Mouse (Mus musculus): Measurements from ENCODE around the gene Zfp422. TPM values are rescaled to one million over a fixed set of nuclear protein-coding genes. Genes with fewer than 3 reads are reported as not detected.
"Not testable (repeated sequence)": the region's sequence is repeated elsewhere in the genome, so short reads cannot be mapped to it uniquely, and the experiment has no call there.

The Zfp422 gene
- total RNA-seq, 2 experiments from 2014 or later: 7.7 to 7.9 TPM

DNA sequence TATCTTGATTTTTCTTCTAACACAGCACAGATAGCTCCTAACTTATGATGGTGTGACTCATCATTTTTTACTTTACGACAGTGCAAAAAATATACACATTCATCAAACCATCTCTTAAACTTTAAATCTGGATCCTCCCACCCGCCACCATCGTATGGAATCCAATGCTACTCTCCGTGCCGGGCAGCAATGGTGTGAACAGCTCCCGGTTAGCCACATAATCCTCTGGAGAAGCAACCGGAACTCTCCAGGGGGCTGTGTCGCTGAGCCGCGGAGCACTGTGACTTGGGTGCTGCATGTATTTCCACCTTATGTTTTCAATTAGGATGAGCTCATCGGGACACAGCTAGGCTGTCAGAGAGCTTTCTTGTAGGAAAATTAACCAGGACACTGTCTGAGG lies 14.1 kb upstream of the Zfp422 start:
- H3K27ac ChIP-seq: peak overlapping the region; percentile 74
- intact Hi-C loops (cut with DNase I): no loop called here
- no peak for TF ChIP-seq CTCF (IDR thresholded peaks at IDR 0.05)
- no peak for DNase-seq
- H3K4me3 ChIP-seq: no peak overlapping the region

- Histone ChIP-seq H3K27ac (peak overlapping the region; percentile 48), H3K4me3 (no peak overlapping the region)
- intact Hi-C loops (cut with DNase I): no loop called here
- no peak for TF ChIP-seq CTCF (IDR thresholded peaks at IDR 0.05)
- DNase-seq: no peak
Measured at GRCm38 (mm10) chr6:116639663-116640062, 10.9 kb upstream of the Zfp422 start.

GRCm38 (mm10) chr6:116638871-116639270 lies 10.1 kb upstream of the Zfp422 start:
- no peak overlapping the region for H3K4me3 ChIP-seq
- no peak for TF ChIP-seq CTCF (IDR thresholded peaks at IDR 0.05)
- DNase-seq: no peak
- intact Hi-C loops (cut with DNase I): no loop called here
- H3K27ac ChIP-seq: peak overlapping the region; percentile 46

- intact Hi-C loops (cut with DNase I): no loop called here
- Histone ChIP-seq H3K4me3 (no peak overlapping the region), H3K27ac (peak overlapping the region; percentile 86)
- no peak for TF ChIP-seq CTCF (IDR thresholded peaks at IDR 0.05)
- peak; percentile 66 for DNase-seq
Measured at GRCm38 (mm10) chr6:116637496-116637895, 8.7 kb upstream of the Zfp422 start.

GRCm38 (mm10) chr6:116636581-116637235 lies 7.9 kb upstream of the Zfp422 start:
- no peak for TF ChIP-seq CTCF (IDR thresholded peaks at IDR 0.05)
- DNase-seq: no peak
- Histone ChIP-seq H3K4me3 (no peak overlapping the region), H3K27ac (peak overlapping the region; percentile 86)
- intact Hi-C loops (cut with DNase I): no loop called here

GRCm38 (mm10) chr6:116635251-116636180 lies 6.7 kb upstream of the Zfp422 start:
- intact Hi-C loops (cut with DNase I): loop anchor here (1.0 kb wide), 1 partner anchor 15 kb away; the partner anchor contains the start of gene Depp1
- peak overlapping the region; percentile 86 for H3K27ac ChIP-seq
- TF ChIP-seq CTCF (IDR thresholded peaks at IDR 0.05): no peak
- H3K4me3 ChIP-seq: no peak overlapping the region
- peak; percentile 83 for DNase-seq

DNA sequence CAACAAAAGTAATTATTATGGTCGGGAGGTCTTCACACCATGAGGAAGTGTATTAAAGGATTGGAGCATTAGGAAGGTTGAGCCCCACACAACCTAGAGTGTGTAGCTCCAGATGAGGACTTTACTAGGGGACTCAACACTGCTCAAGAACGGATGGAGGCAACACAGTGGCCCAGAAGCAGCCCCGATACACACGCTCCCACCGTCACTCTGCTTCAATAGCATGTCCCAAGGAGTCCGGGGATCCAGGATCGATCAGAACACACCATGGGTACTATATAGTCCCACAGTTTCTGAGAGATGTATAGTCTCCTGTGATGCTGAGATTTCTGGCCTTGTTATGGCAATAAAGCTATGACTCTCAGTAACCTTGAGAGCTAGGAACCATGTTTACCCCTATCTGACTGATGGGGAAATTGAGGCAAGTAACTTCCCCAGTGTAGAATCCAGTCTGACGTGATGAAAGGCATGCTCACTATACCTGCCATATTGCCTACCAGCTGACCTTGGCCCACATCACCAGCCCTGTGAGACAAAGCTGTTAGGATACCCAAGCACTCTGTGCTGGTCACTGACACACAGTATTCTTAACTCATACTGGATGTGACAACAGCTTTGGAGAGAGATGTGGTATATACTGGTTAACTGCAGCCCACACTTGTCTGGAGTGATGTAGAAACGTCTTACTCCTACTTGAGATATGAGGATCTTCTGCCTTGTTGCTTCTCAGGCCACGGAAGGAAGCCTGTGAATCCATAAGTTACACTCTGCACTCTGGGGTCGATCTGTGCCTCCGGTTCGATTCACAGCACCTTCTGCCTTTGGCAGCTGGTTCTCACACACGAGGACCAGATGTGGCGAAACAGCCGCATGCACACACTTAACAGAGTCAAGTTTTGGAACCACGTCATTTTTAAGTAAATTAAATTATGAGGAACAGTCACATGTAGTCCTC lies 5.2 kb upstream of the Zfp422 start:
- no peak for TF ChIP-seq CTCF (IDR thresholded peaks at IDR 0.05)
- no peak for DNase-seq
- peak overlapping the region; percentile 86 for H3K27ac ChIP-seq
- no peak overlapping the region for H3K4me3 ChIP-seq
- intact Hi-C loops (cut with DNase I): loop anchor here (5.0 kb wide), 1 partner anchor 1928 kb away; the partner anchor contains the start of gene Ankrd26

DNA sequence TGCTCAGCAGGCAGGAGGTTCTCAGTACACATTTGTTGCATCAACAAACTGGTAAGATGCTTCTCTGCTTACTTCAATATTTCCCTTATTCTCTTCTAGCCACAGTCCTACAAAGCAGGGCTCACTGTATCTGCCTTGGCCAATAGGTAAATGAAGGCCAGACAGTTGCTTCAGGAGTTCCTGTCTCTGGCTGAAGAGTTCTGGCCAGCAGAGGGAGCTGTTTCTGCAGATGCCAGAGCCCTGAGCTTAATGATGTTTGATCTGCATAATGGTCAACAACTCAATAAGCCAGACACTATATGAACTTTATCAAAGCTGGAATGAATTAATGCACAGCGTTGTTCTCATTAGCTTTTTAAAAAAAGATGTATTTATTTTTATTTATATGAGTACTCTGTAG lies 3.3 kb upstream of the Zfp422 start:
- H3K4me3 ChIP-seq: no peak overlapping the region
- TF ChIP-seq CTCF (IDR thresholded peaks at IDR 0.05): peak; percentile 94
- H3K27ac ChIP-seq: no peak overlapping the region
- peak; percentile 83 for DNase-seq
- intact Hi-C loops (cut with DNase I): loop anchor here (5.0 kb wide), 1 partner anchor 1930 kb away; the partner anchor contains the start of gene Ankrd26

- no peak overlapping the region for H3K4me3 ChIP-seq
- intact Hi-C loops (cut with DNase I): loop anchor here (5.0 kb wide), 1 partner anchor 1933 kb away; the partner anchor contains the start of gene Ankrd26
- H3K27ac ChIP-seq: no peak overlapping the region
- DNase-seq: no peak
- TF ChIP-seq CTCF (IDR thresholded peaks at IDR 0.05): no peak
Measured at GRCm38 (mm10) chr6:116629766-116630165, 967 bp upstream of the Zfp422 start.

GRCm38 (mm10) chr6:116628095-116628494 lies 704 bp downstream of the Zfp422 start:
- intact Hi-C loops (cut with DNase I): no loop called here
- H3K27ac ChIP-seq: peak overlapping the region; percentile 88
- TF ChIP-seq CTCF (IDR thresholded peaks at IDR 0.05): no peak
- no peak for DNase-seq
- H3K4me3 ChIP-seq: peak overlapping the region; percentile 93

GRCm38 (mm10) chr6:116626417-116626816 lies 2.4 kb downstream of the Zfp422 start:
- H3K4me3 ChIP-seq; H3K27ac ChIP-seq; intact Hi-C loops (cut with DNase I); DNase-seq: not testable (repeated sequence)
